Mouse (Mus musculus) liver, embryonic 12.5 days (tissue): ENCODE data around the gene Zfp579. TPM values are rescaled to one million over a fixed set of nuclear protein-coding genes. Genes with fewer than 3 reads are reported as not detected.
A peak's percentile ranks its signal among the peaks of the same experiment; 100 is the strongest.

Source experiments
- ATAC-seq: fragments of 200-750 bp; cut with Nextera tagmentation; 2 replicates; pipeline ENCODE4 v1.8.0; 2017; ENCODE audit warnings: moderate number of reproducible peaks, mild to moderate bottlenecking, moderate library complexity
- H3K27ac ChIP-seq: fragments of 300-500 bp; sonication (generic); 2 replicates; pipeline ENCODE4 v1.5.1; 2016; ENCODE audit warnings: mild to moderate bottlenecking
- H3K27me3 ChIP-seq: fragments of 300-500 bp; sonication (generic); replicated peaks from 2 replicates; pipeline ENCODE4 v1.6.1; 2016; ENCODE audit warnings: mild to moderate bottlenecking, moderate library complexity
- H3K36me3 ChIP-seq: fragments of 300-500 bp; sonication (generic); 2 replicates; pipeline ENCODE4 v1.6.1; 2016; ENCODE audit warnings: mild to moderate bottlenecking, moderate library complexity
- H3K4me1 ChIP-seq: fragments of 300-500 bp; sonication (generic); 2 replicates; pipeline ENCODE4 v1.6.1; 2016
- H3K4me2 ChIP-seq: fragments of 300-500 bp; sonication (generic); 2 replicates; pipeline ENCODE4 v1.6.1; 2016; ENCODE audit warnings: mild to moderate bottlenecking, moderate library complexity
- H3K4me3 ChIP-seq: fragments of 300-500 bp; sonication (generic); 2 replicates; pipeline ENCODE4 v1.5.1; 2016; ENCODE audit warnings: mild to moderate bottlenecking, moderate library complexity
- H3K9ac ChIP-seq: fragments of 300-500 bp; sonication (generic); 2 replicates; pipeline ENCODE4 v1.6.1; 2016; ENCODE audit warnings: mild to moderate bottlenecking, moderate library complexity
- H3K9me3 ChIP-seq: fragments of 300-500 bp; sonication (generic); replicated peaks from 2 replicates; pipeline ENCODE4 v1.6.1; 2016; ENCODE audit warnings: mild to moderate bottlenecking, moderate library complexity
- WGBS: fragments of 180-500 bp; shearing (Covaris S2); methylation state at CpG from one replicate; pipeline ENCODE4 v1.1.7; 2016; ENCODE audit not compliant: insufficient replicate concordance; 5-methylcytosine and 5-hydroxymethylcytosine counted together
- polyA plus RNA-seq: library from polyadenylated mRNA; unstranded; fragments of >200 nt; fragmentation: Nextera tagmentation; extraction: Ambion mirVana; gene quantifications from 2 replicates; pipeline ENCODE4 v1.2.1, GENCODE M21; 2016

Zfp579 gene
- polyA plus RNA-seq, 1 experiment from 2014 or later: 6.9 TPM

- H3K9me3 ChIP-seq: peaks cover 4% of the 10 kb centered on the region; the same call in 1 of the 2 replicates
- no peak overlapping the region for H3K4me3 ChIP-seq
- ATAC-seq: no peak
- H3K9ac ChIP-seq: no peak overlapping the region
- no peak overlapping the region for H3K27ac ChIP-seq
- H3K27me3 ChIP-seq: peaks cover 10% of the 10 kb centered on the region
- 77% methylated on average over 7 of the region's 7 CpGs for WGBS
- H3K4me2 ChIP-seq: no peak overlapping the region
- H3K4me1 ChIP-seq: no peaks in the 10 kb centered on the region
- H3K36me3 ChIP-seq: no peaks in the 10 kb centered on the region
Observed at GRCm38 (mm10) chr7:4976832-4977231, 19.1 kb downstream of the Zfp579 start.

GRCm38 (mm10) chr7:4975455-4975854, 20.5 kb downstream of the Zfp579 start:
- no peak overlapping the region for H3K4me3 ChIP-seq
- peaks cover 4% of the 10 kb centered on the region; the same call in 1 of the 2 replicates for H3K9me3 ChIP-seq
- H3K27me3 ChIP-seq: peaks cover 14% of the 10 kb centered on the region
- no peak overlapping the region for H3K9ac ChIP-seq
- H3K4me1 ChIP-seq: no peaks in the 10 kb centered on the region
- no peak overlapping the region for H3K4me2 ChIP-seq
- H3K27ac ChIP-seq: no peak overlapping the region
- H3K36me3 ChIP-seq: no peaks in the 10 kb centered on the region
- ATAC-seq: peak; percentile 44; the same call in 1 of the 2 replicates
- 29% methylated on average over 4 of the region's 4 CpGs for WGBS

GRCm38 (mm10) chr7:4972321-4973047, 23.5 kb downstream of the Zfp579 start:
- ATAC-seq: no peak
- WGBS: 49% methylated on average over 18 of the region's 18 CpGs
- peaks cover 14% of the 10 kb centered on the region for H3K27me3 ChIP-seq
- no peak overlapping the region for H3K9ac ChIP-seq
- H3K4me3 ChIP-seq: no peak overlapping the region
- no peaks in the 10 kb centered on the region for H3K36me3 ChIP-seq
- H3K4me1 ChIP-seq: no peaks in the 10 kb centered on the region
- peaks cover 4% of the 10 kb centered on the region; the same call in 1 of the 2 replicates for H3K9me3 ChIP-seq
- H3K4me2 ChIP-seq: no peak overlapping the region
- H3K27ac ChIP-seq: no peak overlapping the region

GRCm38 (mm10) chr7:4971710-4972109, 24.2 kb downstream of the Zfp579 start:
- no peak for ATAC-seq
- Histone ChIP-seq H3K9me3 (no peaks in the 10 kb centered on the region), H3K4me3 (no peak overlapping the region), H3K36me3 (no peaks in the 10 kb centered on the region), H3K4me1 (no peaks in the 10 kb centered on the region), H3K4me2 (no peak overlapping the region), H3K9ac (no peak overlapping the region), H3K27me3 (peaks cover 14% of the 10 kb centered on the region), H3K27ac (no peak overlapping the region)
- 33% methylated on average over 7 of the region's 7 CpGs for WGBS

GRCm38 (mm10) chr7:4971068-4971467, 24.9 kb downstream of the Zfp579 start, which contains the start of gene Sbk3:
TSS of gene Sbk3 (minus strand) at chr7:4971168.
- H3K9ac ChIP-seq: no peak within 1 kb of the TSS
- no peaks in the 10 kb centered on the region for H3K4me1 ChIP-seq
- WGBS: 31% methylated on average over 6 of the region's 6 CpGs
- no peaks in the 10 kb centered on the region for H3K36me3 ChIP-seq
- no peaks in the 10 kb centered on the region for H3K9me3 ChIP-seq
- peaks cover 14% of the 10 kb centered on the region for H3K27me3 ChIP-seq
- H3K4me3 ChIP-seq: no peak within 1 kb of the TSS
- H3K27ac ChIP-seq: no peak within 1 kb of the TSS
- no peak for ATAC-seq
- no peak within 1 kb of the TSS for H3K4me2 ChIP-seq

GRCm38 (mm10) chr7:4964988-4965387, 31.0 kb downstream of the Zfp579 start:
- H3K36me3 ChIP-seq: no peaks in the 10 kb centered on the region
- no peak overlapping the region for H3K4me3 ChIP-seq
- no peak overlapping the region for H3K4me2 ChIP-seq
- no peak for ATAC-seq
- H3K9ac ChIP-seq: no peak overlapping the region
- H3K4me1 ChIP-seq: no peaks in the 10 kb centered on the region
- 69% methylated on average over 5 of the region's 5 CpGs for WGBS
- H3K27me3 ChIP-seq: peaks cover 10% of the 10 kb centered on the region
- no peak overlapping the region for H3K27ac ChIP-seq
- no peaks in the 10 kb centered on the region for H3K9me3 ChIP-seq

- ATAC-seq: peak; percentile 66
- H3K4me3 ChIP-seq: no peak within 1 kb of the TSS
- H3K4me1 ChIP-seq: no peaks in the 10 kb centered on the region
- H3K9me3 ChIP-seq: no peaks in the 10 kb centered on the region
- H3K27ac ChIP-seq: no peak within 1 kb of the TSS
- H3K9ac ChIP-seq: no peak within 1 kb of the TSS
- H3K36me3 ChIP-seq: no peaks in the 10 kb centered on the region
- H3K27me3 ChIP-seq: peaks cover 10% of the 10 kb centered on the region
- WGBS: 4% methylated on average over 10 of the region's 10 CpGs
- H3K4me2 ChIP-seq: 0 out of 2 replicates have a peak within 1 kb of the TSS, but pooled peaks have one; percentile 9
Observed at GRCm38 (mm10) chr7:4964272-4964671, 31.7 kb downstream of the Zfp579 start, which contains the start of gene Sbk2. TSS of gene Sbk2 (minus strand) at chr7:4964406.

GRCm38 (mm10) chr7:4963527-4963926, 32.4 kb downstream of the Zfp579 start:
- no peak overlapping the region for H3K27ac ChIP-seq
- H3K36me3 ChIP-seq: no peaks in the 10 kb centered on the region
- H3K27me3 ChIP-seq: peaks cover 10% of the 10 kb centered on the region; the same call in 1 of the 2 replicates
- no peaks in the 10 kb centered on the region for H3K4me1 ChIP-seq
- H3K4me3 ChIP-seq: no peak overlapping the region
- WGBS: 57% methylated on average over 5 of the region's 5 CpGs
- ATAC-seq: no peak
- no peaks in the 10 kb centered on the region for H3K9me3 ChIP-seq
- no peak overlapping the region for H3K4me2 ChIP-seq
- no peak overlapping the region for H3K9ac ChIP-seq

- Histone ChIP-seq H3K9me3 (no peaks in the 10 kb centered on the region; the same call in 1 of the 2 replicates), H3K4me3 (no peak overlapping the region), H3K27ac (no peak overlapping the region), H3K36me3 (no peaks in the 10 kb centered on the region), H3K9ac (no peak overlapping the region), H3K27me3 (peaks cover 12% of the 10 kb centered on the region; the same call in 1 of the 2 replicates), H3K4me2 (no peak overlapping the region), H3K4me1 (no peaks in the 10 kb centered on the region)
- no peak for ATAC-seq
- WGBS: 74% methylated on average over 10 of the region's 10 CpGs
Observed at GRCm38 (mm10) chr7:4957361-4957760, 38.6 kb downstream of the Zfp579 start.

- Histone ChIP-seq H3K27me3 (peaks cover 12% of the 10 kb centered on the region; the same call in 1 of the 2 replicates), H3K27ac (no peak overlapping the region), H3K9ac (no peak overlapping the region), H3K4me3 (no peak overlapping the region), H3K4me1 (no peaks in the 10 kb centered on the region), H3K4me2 (no peak overlapping the region), H3K36me3 (no peaks in the 10 kb centered on the region), H3K9me3 (no peaks in the 10 kb centered on the region; the same call in 1 of the 2 replicates)
- no peak for ATAC-seq
- 26% methylated on average over 10 of the region's 10 CpGs for WGBS
Observed at GRCm38 (mm10) chr7:4953815-4954445, 42.0 kb downstream of the Zfp579 start.

- Histone ChIP-seq H3K4me3 (no peak overlapping the region), H3K9ac (no peak overlapping the region), H3K27ac (no peak overlapping the region), H3K4me1 (no peaks in the 10 kb centered on the region), H3K4me2 (no peak overlapping the region), H3K36me3 (no peaks in the 10 kb centered on the region), H3K9me3 (no peaks in the 10 kb centered on the region; the same call in 1 of the 2 replicates), H3K27me3 (peaks cover 17% of the 10 kb centered on the region)
- no peak for ATAC-seq
- WGBS: 69% methylated on average over 19 of the region's 19 CpGs
Observed at GRCm38 (mm10) chr7:4950561-4951342, 45.2 kb downstream of the Zfp579 start.
